Mouse (Mus musculus) NIH3T3 (cell line): ENCODE data around the gene Atf1.

Experiments
- DNase-seq: peaks from one replicate; pipeline ENCODE4 v3.0.0-alpha.2; 2012; ENCODE audit warnings: low read depth

The Atf1 gene

GRCm38 (mm10) chr15:100307438-100308096 lies 79.9 kb downstream of the Atf1 start:
- DNase-seq: peak; percentile 77
